Mouse (Mus musculus) mesoderm, embryonic 11.5 days (tissue): ENCODE data around the gene Kansl1.
"Not testable (repeated sequence)": the region's sequence is repeated elsewhere in the genome, so short reads cannot be mapped to it uniquely, and the experiment has no call there.

ENCODE experiments used
- DNase-seq: peaks from one replicate; pipeline ENCODE4 v3.0.0-alpha.2; 2012; ENCODE audit warnings: low read depth, low spot score

Gene Kansl1

GRCm38 (mm10) chr11:104468751-104469268 is at the start of gene Kansl1:
TSS of gene Kansl1 (minus strand) at chr11:104468861.
- DNase-seq, result peak; percentile 36

DNA sequence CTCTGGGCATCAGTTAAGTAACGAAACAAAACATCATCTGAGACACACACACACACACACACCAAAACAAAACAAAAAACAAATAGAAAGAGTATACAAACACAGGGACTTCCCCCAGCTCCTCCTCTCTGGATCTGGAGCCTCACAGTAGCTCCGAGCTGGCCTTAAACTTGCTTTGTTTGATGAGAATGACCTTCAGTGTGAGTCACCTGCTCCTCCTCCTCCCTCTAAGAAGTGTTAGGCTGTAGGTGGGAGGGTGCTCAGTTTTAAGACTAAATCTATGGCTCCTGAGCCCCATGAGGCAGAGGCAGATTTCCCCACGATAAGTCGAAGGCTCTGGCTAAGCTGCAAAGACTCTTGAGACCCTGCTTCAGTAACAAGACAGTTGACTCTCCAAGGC is 43.8 kb upstream of the Kansl1 start:
- DNase-seq, result no peak

DNA sequence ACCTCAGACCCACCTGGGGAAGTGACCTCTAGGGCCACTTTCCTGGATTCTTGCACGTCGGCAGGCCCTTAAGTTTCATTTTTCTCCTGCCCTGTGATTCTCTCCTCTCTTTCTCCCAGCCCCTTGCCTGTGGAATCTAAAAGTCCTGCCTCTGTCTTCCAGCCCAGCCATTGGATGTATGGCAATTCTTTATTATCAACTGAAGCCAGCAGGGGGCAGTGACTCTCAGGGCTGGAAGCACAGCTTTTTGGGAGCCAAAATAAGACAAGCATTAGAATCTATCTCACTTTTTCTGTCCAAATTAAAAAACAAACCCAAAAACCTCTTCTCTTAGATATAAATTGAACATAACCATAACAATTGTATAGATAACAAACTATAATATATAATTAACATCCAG is 41.9 kb upstream of the Kansl1 start:
- peak; percentile 34 for DNase-seq

DNA sequence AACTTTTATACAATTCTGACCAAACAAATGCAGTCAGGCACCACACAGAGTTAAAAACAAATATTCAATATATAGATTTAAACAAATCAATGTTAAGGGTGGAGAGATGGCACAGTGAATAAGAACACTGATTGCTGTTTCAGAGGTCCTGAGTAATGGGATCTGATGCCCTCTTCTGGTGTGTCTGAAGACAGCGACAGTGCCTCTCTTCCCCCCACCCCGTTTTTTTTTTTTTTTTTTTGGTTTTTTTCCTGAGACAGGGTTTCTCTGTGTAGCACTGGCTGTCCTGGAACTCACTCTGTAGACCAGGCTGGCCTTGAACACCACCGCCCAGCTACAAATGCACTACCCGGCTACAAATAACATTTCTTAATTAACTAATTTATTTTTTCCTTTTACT is 39.8 kb upstream of the Kansl1 start:
- no peak for DNase-seq

- DNase-seq, result no peak
Measured at GRCm38 (mm10) chr11:104488292-104488691, 19.6 kb upstream of the Kansl1 start.

- DNase-seq, result no peak
Measured at GRCm38 (mm10) chr11:104481971-104482370, 13.3 kb upstream of the Kansl1 start.

DNA sequence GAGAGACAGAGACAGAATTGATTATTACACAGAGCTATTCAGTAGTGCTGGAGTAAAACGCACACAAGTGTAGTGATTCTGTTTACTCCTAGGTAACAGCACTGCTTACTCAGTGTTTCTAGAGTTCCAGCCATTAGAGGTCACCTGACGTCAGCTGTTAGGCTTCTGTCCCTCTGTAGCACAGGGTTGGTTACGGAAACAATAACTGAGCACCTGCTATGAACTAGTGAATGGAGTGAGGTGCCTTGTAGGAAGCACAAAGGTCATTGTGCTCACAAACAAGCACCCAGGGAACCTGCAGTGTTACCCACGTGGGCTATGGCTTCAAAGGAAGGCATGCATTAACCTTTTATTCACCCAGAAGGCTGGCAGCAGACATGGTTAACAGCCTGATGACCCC is 10.8 kb upstream of the Kansl1 start:
- DNase-seq, result no peak

DNA sequence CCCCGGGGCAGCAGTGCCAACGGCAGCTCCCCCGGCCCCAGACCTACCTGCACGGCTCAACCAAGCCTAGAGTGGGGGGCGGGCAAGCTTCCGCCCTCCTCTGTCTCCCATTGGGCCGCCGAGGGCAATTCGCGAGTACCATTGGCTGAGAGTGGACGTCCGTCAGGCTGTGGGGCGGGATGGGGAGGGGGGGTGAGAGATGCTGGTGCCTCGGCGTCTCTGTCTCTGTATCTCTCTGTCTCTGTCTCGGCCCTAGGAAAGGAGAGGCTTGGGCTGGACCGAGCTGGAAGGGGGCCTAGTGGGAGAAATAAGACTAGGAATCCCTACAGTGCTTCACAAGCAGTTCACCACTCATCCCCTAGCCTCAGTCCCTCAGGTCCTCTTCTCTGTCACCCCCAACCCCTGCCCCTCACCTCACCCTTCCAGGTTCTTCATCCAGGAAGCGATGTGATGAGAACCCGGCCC is 742 bp upstream of the Kansl1 start:
- peak; percentile 95 for DNase-seq

DNA sequence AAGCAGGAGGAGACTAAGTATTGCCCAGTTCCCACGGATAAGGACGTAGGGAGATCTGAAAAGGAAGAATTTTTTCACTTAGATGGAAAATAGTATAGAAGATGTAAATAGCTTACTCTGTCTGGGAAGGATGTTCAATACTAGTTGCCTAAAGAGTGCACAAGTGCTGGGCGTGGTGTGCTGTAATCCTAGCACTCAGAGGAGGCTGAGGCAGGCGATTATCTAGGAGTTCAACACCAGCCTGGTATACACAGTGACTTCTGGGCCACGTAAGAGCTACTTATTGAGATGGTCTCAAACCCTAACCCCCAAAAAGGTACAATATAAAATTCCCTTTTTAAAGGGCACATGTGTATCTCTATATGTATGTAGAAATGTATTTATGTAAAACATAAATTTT is 963 bp downstream of the Kansl1 start:
- DNase-seq, result no peak

DNA sequence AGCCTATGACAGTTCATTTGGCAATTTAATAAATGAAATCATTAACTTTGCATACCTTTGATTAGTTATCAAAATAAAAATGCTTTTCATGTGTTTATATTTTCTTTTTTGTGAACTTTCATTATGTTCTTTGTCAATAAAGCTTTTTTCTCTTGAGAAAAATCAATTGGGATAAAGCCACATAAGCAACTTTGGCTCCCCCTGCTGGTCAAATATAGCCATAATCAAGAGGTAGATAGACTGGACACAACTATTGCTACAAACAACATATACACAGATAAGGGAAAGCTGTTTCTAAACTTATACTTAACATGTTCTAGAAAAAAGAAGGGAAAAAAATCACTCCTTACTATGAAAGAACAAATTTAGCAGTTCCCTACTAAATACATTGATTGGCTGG is 7.1 kb downstream of the Kansl1 start:
- DNase-seq, result peak; percentile 84

DNA sequence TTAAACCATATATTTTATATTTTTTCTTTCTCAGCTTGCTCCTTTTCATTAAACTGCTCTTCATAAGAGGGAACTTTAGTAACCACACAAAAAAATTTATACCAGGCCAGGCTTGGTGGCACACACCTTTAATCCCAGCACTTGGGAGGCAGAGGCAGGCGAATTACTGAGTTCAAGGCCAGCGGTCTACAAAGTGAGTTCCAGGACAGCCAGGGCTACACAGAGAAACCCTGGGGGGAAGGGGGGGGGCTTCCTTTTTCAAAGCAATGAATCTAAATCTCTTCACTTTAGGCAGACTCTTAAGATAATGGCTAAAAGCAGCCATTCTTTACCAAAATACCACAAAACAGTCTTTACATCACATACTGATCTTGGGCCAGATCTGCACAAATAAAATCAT is 9.0 kb downstream of the Kansl1 start:
- DNase-seq, result no peak

DNA sequence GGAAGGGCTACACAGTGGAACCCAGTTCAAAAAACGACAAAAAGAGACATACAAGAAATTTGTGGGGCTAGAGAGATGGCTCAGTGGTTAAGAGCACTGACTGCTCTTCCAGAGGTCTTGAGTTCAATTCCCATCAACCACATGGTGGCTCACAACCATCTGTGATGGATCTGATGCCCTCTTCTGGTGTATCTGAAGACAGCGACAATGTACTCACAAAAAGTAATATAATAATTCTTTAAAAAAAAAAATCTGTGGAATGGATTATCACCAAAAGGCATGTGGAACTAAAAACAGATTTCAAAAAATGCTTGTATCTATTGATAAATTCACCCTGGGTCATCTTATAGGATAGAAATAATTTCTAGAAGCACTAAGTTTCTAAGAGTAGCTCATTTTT is 10.2 kb downstream of the Kansl1 start:
- DNase-seq, result no peak

- DNase-seq, result no peak
Measured at GRCm38 (mm10) chr11:104452709-104453108, 16.0 kb downstream of the Kansl1 start.

DNA sequence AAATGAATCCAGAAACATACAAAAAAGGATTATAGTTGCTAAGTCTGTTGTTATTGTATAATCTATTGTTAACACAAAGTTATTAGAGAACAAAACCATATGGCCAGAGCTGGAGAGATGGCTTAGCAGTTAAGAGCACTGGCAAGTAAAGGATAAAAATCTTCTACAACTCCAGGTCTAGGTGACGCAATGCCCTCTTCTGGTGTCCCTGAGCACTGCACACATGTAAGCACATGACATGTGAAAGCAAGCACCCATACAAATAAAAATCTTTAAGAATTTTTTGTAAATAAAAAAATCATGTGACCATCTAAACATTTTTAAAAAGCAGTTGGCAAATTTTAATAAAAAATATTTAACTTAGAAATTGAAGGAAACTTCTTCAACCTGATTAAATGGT is 17.4 kb downstream of the Kansl1 start:
- DNase-seq, result no peak

DNA sequence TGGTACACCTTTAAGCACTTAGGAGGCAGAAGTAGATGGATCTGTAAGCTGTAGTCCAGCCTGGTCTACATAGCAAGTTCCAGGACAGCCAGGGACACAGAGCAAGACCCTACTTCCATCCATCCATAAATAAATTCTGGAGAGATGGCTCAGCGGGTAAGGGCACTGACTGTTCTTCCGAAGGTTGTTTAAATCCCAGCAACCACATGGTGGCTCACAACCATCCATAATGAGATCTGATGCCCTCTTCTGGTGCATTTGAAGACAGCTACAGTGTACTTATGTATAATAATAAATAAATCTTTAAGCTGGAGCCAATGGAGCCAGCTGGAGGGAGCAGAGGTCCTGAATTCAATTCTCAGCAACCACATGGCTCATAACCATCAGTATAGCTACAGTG is 20.2 kb downstream of the Kansl1 start:
- DNase-seq, result not testable (repeated sequence)

- no peak for DNase-seq
Measured at GRCm38 (mm10) chr11:104445538-104445937, 23.1 kb downstream of the Kansl1 start.

DNA sequence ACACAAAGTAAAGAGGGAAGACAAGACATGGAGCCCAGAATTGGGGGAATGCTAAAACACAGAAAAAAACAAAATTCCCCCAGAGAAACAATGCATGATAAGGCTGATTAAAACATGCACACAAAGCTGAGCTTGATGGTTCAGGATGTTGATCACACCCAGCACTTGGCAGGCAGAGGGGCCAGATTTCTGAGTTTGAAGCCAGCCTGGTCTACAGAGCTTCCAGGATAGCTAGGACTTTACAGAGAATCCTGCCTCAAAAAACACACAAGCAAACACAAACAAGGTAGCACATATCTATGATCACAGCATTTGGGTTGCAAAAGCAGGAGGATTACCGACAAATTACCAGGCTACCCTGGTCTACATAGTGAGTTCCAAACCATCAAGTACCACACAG is 23.6 kb downstream of the Kansl1 start:
- DNase-seq, result no peak

- DNase-seq, result no peak
Measured at GRCm38 (mm10) chr11:104443359-104443758, 25.3 kb downstream of the Kansl1 start.

- peak; percentile 96 for DNase-seq
Measured at GRCm38 (mm10) chr11:104442333-104443136, 26.1 kb downstream of the Kansl1 start.

DNA sequence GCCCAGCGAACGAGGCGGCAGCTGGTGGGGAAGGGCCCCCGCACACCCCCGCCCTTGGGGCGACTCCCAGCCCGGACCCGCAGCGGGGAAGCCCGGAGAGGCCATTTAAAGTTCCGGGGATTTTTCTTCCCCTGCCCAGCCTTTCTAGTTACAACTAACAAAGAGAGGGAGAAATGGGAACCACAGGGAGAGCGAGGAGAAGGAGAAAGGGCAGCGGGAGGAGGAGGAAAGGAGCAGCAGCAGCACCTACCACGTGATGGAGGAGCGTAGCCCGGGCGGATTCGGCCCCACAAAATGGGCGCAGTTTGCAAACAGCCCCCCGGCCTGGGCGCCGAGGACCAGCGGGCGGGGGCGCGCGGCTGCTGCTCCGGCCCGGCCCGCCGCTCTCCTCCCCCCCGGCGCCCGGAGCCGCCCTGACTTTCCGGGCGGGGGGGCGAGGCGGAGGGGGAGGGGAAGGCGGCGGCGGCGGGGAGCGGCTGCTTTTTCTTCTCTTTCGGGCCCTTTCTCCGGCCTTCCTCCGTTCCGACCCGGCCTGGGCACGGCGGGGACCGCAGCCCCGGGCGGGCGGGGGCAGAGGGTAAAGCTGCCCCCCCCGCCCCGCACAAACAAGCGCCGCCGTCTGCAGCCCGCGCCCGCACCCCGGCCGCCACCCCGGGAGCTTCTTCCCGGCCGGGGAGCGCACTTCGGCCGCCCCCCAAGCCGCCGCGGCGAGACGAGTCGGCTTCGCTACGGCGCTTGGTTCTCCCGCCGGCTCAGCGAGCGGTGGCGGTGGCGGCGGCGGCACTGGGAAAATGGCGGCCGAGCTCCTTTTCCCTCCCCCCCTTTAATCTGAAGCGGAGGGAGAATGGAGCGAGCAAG is 27.0 kb downstream of the Kansl1 start:
- DNase-seq, result peak; percentile 90

DNA sequence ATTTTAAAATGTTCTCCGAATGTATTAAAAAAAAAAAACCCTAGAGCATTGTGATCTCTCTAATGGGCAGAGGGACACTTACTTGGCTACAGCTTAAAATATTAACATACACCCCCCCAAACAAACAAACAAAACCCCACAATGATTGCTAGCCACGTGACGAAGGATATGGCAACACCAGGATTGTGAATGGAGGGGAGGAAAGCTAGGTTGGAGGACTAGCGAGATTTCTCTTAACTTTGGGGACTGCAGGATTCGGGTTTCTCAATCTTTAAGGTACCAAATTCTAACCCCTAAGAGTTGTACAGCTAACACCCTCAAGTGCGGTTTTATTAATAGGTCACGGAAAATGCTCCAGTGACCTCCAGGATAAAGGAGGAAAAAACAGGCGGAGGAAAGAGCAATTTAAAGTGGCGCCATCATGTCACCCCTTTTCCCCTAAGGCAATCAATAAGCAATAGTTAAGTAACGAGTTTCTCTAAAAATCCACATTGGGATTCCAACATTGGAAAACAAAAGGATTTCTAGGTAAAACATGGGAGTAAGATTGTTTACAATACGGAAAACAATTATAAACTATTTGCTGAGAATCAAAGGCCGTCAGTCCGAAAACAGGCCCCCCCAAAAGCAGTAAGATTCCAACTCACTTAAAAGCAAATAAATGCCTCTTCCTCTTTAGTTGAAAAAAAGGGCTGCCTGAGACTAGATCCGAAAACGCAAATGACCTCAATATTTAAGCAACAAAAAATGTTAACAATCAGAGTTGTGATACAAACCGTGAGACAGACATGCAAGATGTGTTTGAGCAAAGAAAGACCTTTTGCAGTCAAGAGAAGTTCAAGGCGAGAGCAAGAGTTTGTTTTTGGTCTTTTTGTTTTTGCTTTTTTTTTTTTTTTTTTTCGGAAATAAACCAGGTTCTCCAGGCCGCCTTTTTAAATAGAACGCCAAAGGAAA is 27.9 kb downstream of the Kansl1 start:
- DNase-seq, result peak; percentile 41
